Mouse (Mus musculus): Measurements from ENCODE around the gene Pcdh15. TPM values are rescaled to one million over a fixed set of nuclear protein-coding genes. Genes with fewer than 3 reads are reported as not detected.

The Pcdh15 gene
- polyA plus RNA-seq, 1 experiment = 0.08 TPM

GRCm38 (mm10) chr10:73907626-73908025 is 808.5 kb downstream of the Pcdh15 start:
- H3K36me3 ChIP-seq (ENCODE audit: control insufficient read depth, insufficient read depth) = no peaks in the 10 kb centered on the region
- no peak overlapping the region for H3K4me2 ChIP-seq (ENCODE audit: low read depth)
- no peaks in the 10 kb centered on the region for H3K79me2 ChIP-seq (ENCODE audit: control insufficient read depth, insufficient read depth)
- no peaks in the 10 kb centered on the region for H3K27me3 ChIP-seq (ENCODE audit: control insufficient read depth, insufficient read depth, insufficient read length)
- no peak for TF ChIP-seq REST (IDR thresholded peaks at IDR 0.05; ENCODE audit: insufficient read depth, insufficient read length)
- no peak for TF ChIP-seq POLR2A (IDR thresholded peaks at IDR 0.05; ENCODE audit: insufficient read length, low read depth)
- no peak for TF ChIP-seq MYOG (IDR thresholded peaks at IDR 0.05; ENCODE audit: control insufficient read depth in 1 of 3, insufficient read depth in 1 of 3, insufficient read length in 2 of 3, low read depth in 2 of 3)
- TF ChIP-seq TCF12 (IDR thresholded peaks at IDR 0.05; ENCODE audit: insufficient read depth, poor library complexity, severe bottlenecking) = no peak
- no peak for TF ChIP-seq USF1 (IDR thresholded peaks at IDR 0.05; ENCODE audit: low read depth)
- TF ChIP-seq E2F4 (IDR thresholded peaks at IDR 0.05; ENCODE audit: insufficient read depth) = no peak
- TF ChIP-seq SRF (IDR thresholded peaks at IDR 0.05; ENCODE audit: control insufficient read depth, insufficient read length, low read depth) = no peak
- no peak for TF ChIP-seq MAX (IDR thresholded peaks at IDR 0.05; ENCODE audit: low read depth)
- no peak for TF ChIP-seq CEBPB (IDR thresholded peaks at IDR 0.05; ENCODE audit: insufficient read depth, poor library complexity, severe bottlenecking)
- no peak for TF ChIP-seq MYOD1 (IDR thresholded peaks at IDR 0.05; ENCODE audit: control insufficient read depth in 1 of 3, insufficient read length in 2 of 3, low read depth in 2 of 3)
- no peak for TF ChIP-seq POLR2AphosphoS2 (IDR thresholded peaks at IDR 0.05; ENCODE audit: insufficient read length, low read depth)
- no peak for TF ChIP-seq TCF3 (IDR thresholded peaks at IDR 0.05; ENCODE audit: insufficient read length, low read depth)
- H3ac ChIP-seq (ENCODE audit: control insufficient read depth, insufficient read length) = no peak overlapping the region
- no peak overlapping the region for H3K4me3 ChIP-seq

- TF ChIP-seq TCF12 (IDR thresholded peaks at IDR 0.05; ENCODE audit: insufficient read depth, poor library complexity, severe bottlenecking) = no peak
- TF ChIP-seq MYOD1 (IDR thresholded peaks at IDR 0.05; ENCODE audit: control insufficient read depth in 1 of 3, insufficient read length in 2 of 3, low read depth in 2 of 3) = no peak
Observed at GRCm38 (mm10) chr10:73908568-73908967, 809.4 kb downstream of the Pcdh15 start.

GRCm38 (mm10) chr10:73915170-73915569 is 816.0 kb downstream of the Pcdh15 start:
- H3K4me2 ChIP-seq (ENCODE audit: low read depth) = no peak overlapping the region
- no peak overlapping the region for H3K4me3 ChIP-seq
- H3K79me2 ChIP-seq (ENCODE audit: control insufficient read depth, insufficient read depth) = no peaks in the 10 kb centered on the region
- no peaks in the 10 kb centered on the region for H3K36me3 ChIP-seq (ENCODE audit: control insufficient read depth, insufficient read depth)
- TF ChIP-seq REST (IDR thresholded peaks at IDR 0.05; ENCODE audit: insufficient read depth, insufficient read length) (no peak), SRF (IDR thresholded peaks at IDR 0.05; ENCODE audit: control insufficient read depth, insufficient read length, low read depth) (no peak), MYOG (IDR thresholded peaks at IDR 0.05; ENCODE audit: control insufficient read depth in 1 of 3, insufficient read depth in 1 of 3, insufficient read length in 2 of 3, low read depth in 2 of 3) (no peak), CEBPB (IDR thresholded peaks at IDR 0.05; ENCODE audit: insufficient read depth, poor library complexity, severe bottlenecking) (no peak), MYOD1 (IDR thresholded peaks at IDR 0.05; ENCODE audit: control insufficient read depth in 1 of 3, insufficient read length in 2 of 3, low read depth in 2 of 3) (no peak), POLR2AphosphoS2 (IDR thresholded peaks at IDR 0.05; ENCODE audit: insufficient read length, low read depth) (no peak), TCF3 (IDR thresholded peaks at IDR 0.05; ENCODE audit: insufficient read length, low read depth) (no peak), E2F4 (IDR thresholded peaks at IDR 0.05; ENCODE audit: insufficient read depth) (no peak), POLR2A (IDR thresholded peaks at IDR 0.05; ENCODE audit: insufficient read length, low read depth) (no peak), USF1 (IDR thresholded peaks at IDR 0.05; ENCODE audit: low read depth) (no peak), TCF12 (IDR thresholded peaks at IDR 0.05; ENCODE audit: insufficient read depth, poor library complexity, severe bottlenecking) (no peak), MAX (IDR thresholded peaks at IDR 0.05; ENCODE audit: low read depth) (no peak)
- H3ac ChIP-seq (ENCODE audit: control insufficient read depth, insufficient read length) = no peak overlapping the region
- no peaks in the 10 kb centered on the region for H3K27me3 ChIP-seq (ENCODE audit: control insufficient read depth, insufficient read depth, insufficient read length)

More at GRCm38 (mm10) chr10:73908568-73908967, 809.4 kb downstream of the Pcdh15 start:
- Histone ChIP-seq H3K79me2 (ENCODE audit: control insufficient read depth, insufficient read depth) (no peaks in the 10 kb centered on the region), H3K4me3 (no peak overlapping the region), H3K27me3 (ENCODE audit: control insufficient read depth, insufficient read depth, insufficient read length) (no peaks in the 10 kb centered on the region), H3K4me2 (ENCODE audit: low read depth) (no peak overlapping the region), H3K36me3 (ENCODE audit: control insufficient read depth, insufficient read depth) (no peaks in the 10 kb centered on the region), H3ac (ENCODE audit: control insufficient read depth, insufficient read length) (no peak overlapping the region)

GRCm38 (mm10) chr10:73921579-73921978 is 822.4 kb downstream of the Pcdh15 start:
- Histone ChIP-seq H3K4me3 (no peak overlapping the region), H3K36me3 (ENCODE audit: control insufficient read depth, insufficient read depth) (no peaks in the 10 kb centered on the region), H3K27me3 (ENCODE audit: control insufficient read depth, insufficient read depth, insufficient read length) (no peaks in the 10 kb centered on the region), H3K4me2 (ENCODE audit: low read depth) (no peak overlapping the region), H3ac (ENCODE audit: control insufficient read depth, insufficient read length) (no peak overlapping the region), H3K79me2 (ENCODE audit: control insufficient read depth, insufficient read depth) (no peaks in the 10 kb centered on the region)
- TF ChIP-seq POLR2AphosphoS2 (IDR thresholded peaks at IDR 0.05; ENCODE audit: insufficient read length, low read depth) (no peak), MAX (IDR thresholded peaks at IDR 0.05; ENCODE audit: low read depth) (no peak), CEBPB (IDR thresholded peaks at IDR 0.05; ENCODE audit: insufficient read depth, poor library complexity, severe bottlenecking) (no peak), TCF3 (IDR thresholded peaks at IDR 0.05; ENCODE audit: insufficient read length, low read depth) (no peak), TCF12 (IDR thresholded peaks at IDR 0.05; ENCODE audit: insufficient read depth, poor library complexity, severe bottlenecking) (no peak), REST (IDR thresholded peaks at IDR 0.05; ENCODE audit: insufficient read depth, insufficient read length) (no peak), MYOG (IDR thresholded peaks at IDR 0.05; ENCODE audit: control insufficient read depth in 1 of 3, insufficient read depth in 1 of 3, insufficient read length in 2 of 3, low read depth in 2 of 3) (no peak)

GRCm38 (mm10) chr10:73928672-73929071 is 829.5 kb downstream of the Pcdh15 start:
- Histone ChIP-seq H3K27me3 (ENCODE audit: control insufficient read depth, insufficient read depth, insufficient read length) (no peaks in the 10 kb centered on the region), H3K36me3 (ENCODE audit: control insufficient read depth, insufficient read depth) (no peaks in the 10 kb centered on the region), H3K79me2 (ENCODE audit: control insufficient read depth, insufficient read depth) (no peaks in the 10 kb centered on the region), H3ac (ENCODE audit: control insufficient read depth, insufficient read length) (no peak overlapping the region), H3K4me3 (no peak overlapping the region), H3K4me2 (ENCODE audit: low read depth) (no peak overlapping the region)
- no peak for TF ChIP-seq E2F4 (IDR thresholded peaks at IDR 0.05; ENCODE audit: insufficient read depth)
